Mouse (Mus musculus) gastrocnemius, postnatal 36 days (tissue): ENCODE data around the gene Kcnk7. TPM values are rescaled to one million over a fixed set of nuclear protein-coding genes. Genes with fewer than 3 reads are reported as not detected.
"Not testable (repeated sequence)": the region's sequence is repeated elsewhere in the genome, so short reads cannot be mapped to it uniquely, and the experiment has no call there.

Experiments used
- DNase-seq, 2 experiments: peaks; one replicate each; pipeline ENCODE4 v3.0.0; 2022
- intact Hi-C: fragments of 180-260 bp; cut with DNase I; formaldehyde crosslinking; loops from one replicate; pipeline ENCODE4 v1.15.1; 2025
- long read RNA-seq, 2 experiments: library from polyadenylated mRNA; stranded (forward); transcript quantifications; one replicate each; pipeline ENCODE4 v2.0.0; 2021
- total RNA-seq, 2 experiments: library from RNA; stranded (reverse); gene quantifications; 2 replicates each; pipeline ENCODE4 v1.2.3; 2021

Gene Kcnk7
- total RNA-seq = not detected
- long read RNA-seq, experiment 1, partial matches to known transcripts = 0 of 14 reads
- long read RNA-seq, experiment 1, other reads (novel, unspliced or antisense) = 14 of 14 reads
- long read RNA-seq, experiment 2, partial matches to known transcripts = 0 of 9 reads
- long read RNA-seq, experiment 2, other reads (novel, unspliced or antisense) = 9 of 9 reads

- intact Hi-C loops = no loop called here
- no peak for DNase-seq
These were observed at the start of gene Kcnk7 for GRCm38 (mm10) chr19:5704163-5704800. Gene Kcnk7 (plus strand): TSS chr19:5704367.

GRCm38 (mm10) chr19:5654720-5655298 is 49.4 kb upstream of the Kcnk7 start:
- intact Hi-C loops = no loop called here
- no peak for DNase-seq

GRCm38 (mm10) chr19:5660942-5661751 is 43.0 kb upstream of the Kcnk7 start:
- DNase-seq = no peak
- intact Hi-C loops = no loop called here

GRCm38 (mm10) chr19:5662310-5662709 is 41.9 kb upstream of the Kcnk7 start:
- intact Hi-C loops = loop anchor here (2.0 kb wide), 1 partner anchor 22 kb away; no protein-coding TSS in a partner anchor
- no peak for DNase-seq

- DNase-seq = peak; percentile 92 to 94
- intact Hi-C loops = loop anchor here (2.0 kb wide), 1 partner anchor 22 kb away; no protein-coding TSS in a partner anchor
These were observed 40.9 kb upstream of the Kcnk7 start, which contains the start of gene Sipa1 for GRCm38 (mm10) chr19:5662981-5663913. Gene Sipa1 (minus strand): TSS chr19:5663707.

- DNase-seq = no peak
- intact Hi-C loops = no loop called here
These were observed 39.4 kb upstream of the Kcnk7 start for GRCm38 (mm10) chr19:5664669-5665257.

GRCm38 (mm10) chr19:5665465-5665864 is 38.7 kb upstream of the Kcnk7 start:
- no peak for DNase-seq
- intact Hi-C loops = no loop called here

GRCm38 (mm10) chr19:5666386-5666785 is 37.8 kb upstream of the Kcnk7 start:
- intact Hi-C loops = no loop called here
- no peak for DNase-seq

- DNase-seq = no peak
- intact Hi-C loops = no loop called here
These were observed 35.8 kb upstream of the Kcnk7 start for GRCm38 (mm10) chr19:5668372-5668771.

- DNase-seq = no peak
- intact Hi-C loops = no loop called here
These were observed 23.7 kb upstream of the Kcnk7 start for GRCm38 (mm10) chr19:5680432-5680831.

GRCm38 (mm10) chr19:5684236-5684635 is 19.9 kb upstream of the Kcnk7 start:
- intact Hi-C loops = loop anchor here (2.0 kb wide), 1 partner anchor 21 kb away; the partner anchor contains the start of gene Sipa1
- no peak for DNase-seq

- intact Hi-C loops = loop anchor here (2.0 kb wide), 1 partner anchor 22 kb away; the partner anchor contains the start of gene Sipa1
- no peak for DNase-seq
These were observed 19.2 kb upstream of the Kcnk7 start for GRCm38 (mm10) chr19:5684985-5685384.

- no peak for DNase-seq
- intact Hi-C loops = loop anchor here (2.0 kb wide), 1 partner anchor 23 kb away; the partner anchor contains the start of gene Sipa1
These were observed 18.7 kb upstream of the Kcnk7 start for GRCm38 (mm10) chr19:5685431-5685830.

GRCm38 (mm10) chr19:5685861-5686260 is 18.3 kb upstream of the Kcnk7 start:
- DNase-seq = no peak
- intact Hi-C loops = loop anchor here (2.0 kb wide), 1 partner anchor 23 kb away; the partner anchor contains the start of gene Sipa1

GRCm38 (mm10) chr19:5686437-5686836 is 17.7 kb upstream of the Kcnk7 start:
- intact Hi-C loops = no loop called here
- DNase-seq = no peak

- intact Hi-C loops, DNase-seq: not testable (repeated sequence)
These were observed 17.2 kb upstream of the Kcnk7 start for GRCm38 (mm10) chr19:5686954-5687353.

- DNase-seq = no peak
- intact Hi-C loops = no loop called here
These were observed 16.4 kb upstream of the Kcnk7 start for GRCm38 (mm10) chr19:5687738-5688137.

GRCm38 (mm10) chr19:5688200-5689087 is 15.7 kb upstream of the Kcnk7 start, which contains the start of the genes Map3k11 and Pcnx3:
Gene Map3k11 (plus strand): TSS chr19:5688742.
Gene Pcnx3 (minus strand): TSS chr19:5688908.
- DNase-seq = peak; percentile 95 to 98
- intact Hi-C loops = no loop called here
